In the genomic region with DNA sequence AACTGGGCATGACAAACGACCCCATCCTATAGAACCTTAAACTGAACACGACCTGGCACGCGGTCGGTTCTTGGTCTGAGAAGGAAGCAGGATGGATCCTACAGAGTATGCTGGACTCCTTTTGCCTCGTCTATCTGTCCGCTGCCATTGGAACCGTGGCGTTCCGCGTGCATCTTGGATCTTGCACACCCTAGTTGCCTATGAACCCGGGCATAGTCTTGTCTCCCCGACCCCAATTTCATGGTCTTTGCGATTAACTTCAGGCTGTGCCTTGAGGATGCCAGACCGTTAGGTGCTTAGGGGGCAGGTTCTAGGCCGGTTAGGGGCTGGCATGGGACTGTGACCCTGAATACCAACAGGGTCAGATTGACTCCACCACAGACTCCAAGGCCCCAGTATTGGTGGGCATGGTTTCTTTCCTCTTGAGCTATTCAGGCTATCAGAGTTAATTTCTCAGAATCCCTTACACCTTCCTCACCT, we compare ENCODE assay signal across 8 mouse cellular contexts. TPM values are rescaled to one million over a fixed set of nuclear protein-coding genes. Genes with fewer than 3 reads are reported as not detected.
DNase-seq lines count a peak whose midpoint lies in the region; ATAC-seq and TF ChIP-seq lines count a peak whose summit lies in the region.
"Had no signal": no experiment of that assay in that cellular context is flagged by ENCODE, and none has a peak within 500 bp of the region (broad histone marks: within the 10 kb centered on the region; RNA-seq: fewer than 3 reads in every experiment).

No protein-coding gene starts in this region.

- no peaks in the 10 kb centered on the region for H3K9me3 ChIP-seq in lung, embryonic 14.5 days (ENCODE audit: low read depth, low read length)
- no peaks in the 10 kb centered on the region for H3K9me3 ChIP-seq in forebrain, embryonic 11.5 days (ENCODE audit: control insufficient read depth, low read length)
- no peaks in the 10 kb centered on the region for H3K9me3 ChIP-seq in intestine, postnatal 0 days (ENCODE audit: control insufficient read depth)
- no peaks in the 10 kb centered on the region for H3K9me3 ChIP-seq in neural tube, embryonic 15.5 days (replicated peaks)

- 8% methylated on average over 16 of the region's 16 CpGs for WGBS in lung, embryonic 14.5 days
- WGBS in forebrain, embryonic 11.5 days, result 6% methylated on average over 16 of the region's 16 CpGs
- WGBS in intestine, postnatal 0 days, result 12% methylated on average over 16 of the region's 16 CpGs
- 3% methylated on average over 16 of the region's 16 CpGs for WGBS in neural tube, embryonic 15.5 days

- no peak; the same call in 1 of the 2 replicates for TF ChIP-seq CTCF in lung, embryonic 14.5 days (IDR thresholded peaks at IDR 0.05; ENCODE audit: low read depth)
- TF ChIP-seq CTCF in intestine, postnatal 0 days (IDR thresholded peaks at IDR 0.05; ENCODE audit: low read depth), result no peak

- peaks cover 29% of the 10 kb centered on the region for H3K4me1 ChIP-seq in lung, embryonic 14.5 days (ENCODE audit: insufficient read depth)
- H3K4me1 ChIP-seq in forebrain, embryonic 11.5 days (replicated peaks; ENCODE audit: control insufficient read depth, insufficient read depth, low read length), result peaks cover 17% of the 10 kb centered on the region; the same call in 1 of the 2 replicates
- no peaks in the 10 kb centered on the region for H3K4me1 ChIP-seq in intestine, postnatal 0 days (replicated peaks; ENCODE audit: control insufficient read depth, insufficient read depth, low read length)
- H3K4me1 ChIP-seq in neural tube, embryonic 15.5 days, result peaks cover 44% of the 10 kb centered on the region

- H3K27ac ChIP-seq in lung, embryonic 14.5 days (ENCODE audit: low read depth), result peak overlapping the region; percentile 97
- peak overlapping the region; percentile 96 for H3K27ac ChIP-seq in forebrain, embryonic 11.5 days (ENCODE audit: low read depth, low read length)
- peak overlapping the region; percentile 78; the same call in 1 of the 2 replicates for H3K27ac ChIP-seq in intestine, postnatal 0 days (ENCODE audit: low read depth, low read length)
- H3K27ac ChIP-seq in neural tube, embryonic 15.5 days (replicated peaks), result peak overlapping the region; percentile 99

- no peaks in the 10 kb centered on the region for H3K27me3 ChIP-seq in lung, embryonic 14.5 days (ENCODE audit: insufficient read depth, low read length)
- H3K27me3 ChIP-seq in forebrain, embryonic 11.5 days (ENCODE audit: control insufficient read depth, insufficient read depth, low read length), result no peaks in the 10 kb centered on the region
- H3K27me3 ChIP-seq in intestine, postnatal 0 days (replicated peaks; ENCODE audit: control insufficient read depth, insufficient read depth, low read length), result peaks cover 19% of the 10 kb centered on the region
- no peaks in the 10 kb centered on the region for H3K27me3 ChIP-seq in neural tube, embryonic 15.5 days (replicated peaks)

- H3K4me2 ChIP-seq in lung, embryonic 14.5 days, result peak overlapping the region; percentile 96
- peak overlapping the region; percentile 97 for H3K4me2 ChIP-seq in forebrain, embryonic 11.5 days (ENCODE audit: low read depth, low read length, severe bottlenecking)
- H3K4me2 ChIP-seq in intestine, postnatal 0 days (replicated peaks; ENCODE audit: low read depth), result peak overlapping the region; percentile 91
- peak overlapping the region; percentile 98 for H3K4me2 ChIP-seq in neural tube, embryonic 15.5 days

- H3K9ac ChIP-seq in lung, embryonic 14.5 days, result peak overlapping the region; percentile 95
- H3K9ac ChIP-seq in forebrain, embryonic 11.5 days (ENCODE audit: low read length), result peak overlapping the region; percentile 96
- H3K9ac ChIP-seq in intestine, postnatal 0 days (ENCODE audit: low read depth, low read length), result peak overlapping the region; percentile 82; the same call in 1 of the 2 replicates
- H3K9ac ChIP-seq in neural tube, embryonic 15.5 days (replicated peaks), result peak overlapping the region; percentile 94

- no peak for DNase-seq in lung, embryonic 14.5 days
- no peak for DNase-seq in lung, postnatal 25 days (ENCODE audit: low spot score)
- no peak for DNase-seq in forebrain, embryonic 11.5 days (ENCODE audit: low spot score)
- no peak for DNase-seq in embryo, embryonic 11 days
- no peak for DNase-seq in gastrocnemius, postnatal 10 days

- peaks cover 17% of the 10 kb centered on the region; the same call in 1 of the 2 replicates for H3K36me3 ChIP-seq in lung, embryonic 14.5 days (ENCODE audit: insufficient read depth)
- no peaks in the 10 kb centered on the region for H3K36me3 ChIP-seq in forebrain, embryonic 11.5 days (ENCODE audit: control insufficient read depth, insufficient read depth, low read length)
- H3K36me3 ChIP-seq in intestine, postnatal 0 days (ENCODE audit: control insufficient read depth, insufficient read depth), result no peaks in the 10 kb centered on the region
- no peaks in the 10 kb centered on the region for H3K36me3 ChIP-seq in neural tube, embryonic 15.5 days

- no peak; the same call in 1 of the 2 replicates for ATAC-seq in lung, embryonic 14.5 days (ENCODE audit: insufficient read depth)
- ATAC-seq in forebrain, embryonic 11.5 days (replicated peaks; ENCODE audit: low FRiP score), result peak; percentile 4; the same call in 1 of the 2 replicates
- peak; percentile 6; the same call in 1 of the 2 replicates for ATAC-seq in intestine, postnatal 0 days
- no peak for ATAC-seq in neural tube, embryonic 15.5 days (ENCODE audit: low FRiP score)

- H3K4me3 ChIP-seq in lung, embryonic 14.5 days (ENCODE audit: low read depth, low read length), result peak overlapping the region; percentile 91
- H3K4me3 ChIP-seq in forebrain, embryonic 11.5 days (ENCODE audit: low read depth, low read length), result peak overlapping the region; percentile 98
- peak overlapping the region; percentile 55 for H3K4me3 ChIP-seq in intestine, postnatal 0 days (ENCODE audit: low read depth, low read length)
- H3K4me3 ChIP-seq in neural tube, embryonic 15.5 days (replicated peaks), result peak overlapping the region; percentile 84

RNA-seq across cellular contexts. Expression of a gene that starts 0.7 kb away (rescaled TPM):
- polyA plus RNA-seq in lung, embryonic 14.5 days (2014; fragmentation: Nextera tagmentation; extraction: Ambion mirVana), result 8.6 and 8.9 TPM in 2 replicates
- polyA plus RNA-seq in forebrain, embryonic 11.5 days (2014; fragmentation: Nextera tagmentation; extraction: Ambion mirVana), result 8.1 and 8.2 TPM in 2 replicates
- 0.90 TPM in 2 replicates for polyA plus RNA-seq in intestine, postnatal 0 days (2015; fragmentation: Nextera tagmentation; extraction: Ambion mirVana)
- 3.3 and 4.9 TPM in 2 replicates for polyA plus RNA-seq in neural tube, embryonic 15.5 days (2015; fragmentation: Nextera tagmentation; extraction: Ambion mirVana)
- total RNA-seq in gastrocnemius, postnatal 10 days (2021), result 10 to 100 TPM; 15.4 to 20.3 TPM

RNA-seq across cellular contexts. Expression of a gene that starts 7.1 kb away (rescaled TPM):
- not detected in 2 replicates for polyA plus RNA-seq in lung, embryonic 14.5 days (2014; fragmentation: Nextera tagmentation; extraction: Ambion mirVana)
- not detected in 2 replicates for polyA plus RNA-seq in forebrain, embryonic 11.5 days (2014; fragmentation: Nextera tagmentation; extraction: Ambion mirVana)
- polyA plus RNA-seq in intestine, postnatal 0 days (2015; fragmentation: Nextera tagmentation; extraction: Ambion mirVana), result not detected in 2 replicates
- polyA plus RNA-seq in neural tube, embryonic 15.5 days (2015; fragmentation: Nextera tagmentation; extraction: Ambion mirVana), result 0.43 TPM in 1 of 2 replicates, not detected in the other
- not detected for total RNA-seq in gastrocnemius, postnatal 10 days (2021)
- total RNA-seq: hematopoietic stem cell, adult 5-6 weeks had no signal

RNA-seq across cellular contexts. Expression of a gene that starts 55.3 kb away (rescaled TPM):
- 36.2 and 37.0 TPM in 2 replicates for polyA plus RNA-seq in lung, embryonic 14.5 days (2014; fragmentation: Nextera tagmentation; extraction: Ambion mirVana)
- 25.6 and 27.5 TPM in 2 replicates for polyA plus RNA-seq in forebrain, embryonic 11.5 days (2014; fragmentation: Nextera tagmentation; extraction: Ambion mirVana)
- 29.4 and 33.7 TPM in 2 replicates for polyA plus RNA-seq in intestine, postnatal 0 days (2015; fragmentation: Nextera tagmentation; extraction: Ambion mirVana)
- polyA plus RNA-seq in neural tube, embryonic 15.5 days (2015; fragmentation: Nextera tagmentation; extraction: Ambion mirVana), result 11.9 and 14.6 TPM in 2 replicates
- 10 to 100 TPM; 15.9 to 20.2 TPM for total RNA-seq in gastrocnemius, postnatal 10 days (2021)

Comparison
In these comparisons a context has a peak if more than half of its experiments do, and no peak if none do; other contexts are left out.
1. ATAC-seq: peak in forebrain, embryonic 11.5 days (single experiment) and intestine, postnatal 0 days (single experiment); none in lung, embryonic 14.5 days (single experiment) and neural tube, embryonic 15.5 days (single experiment).
2. Peak in every context shown above with its lines, with median percentiles within 50 percentile points of each other: H3K27ac ChIP-seq, H3K4me2 ChIP-seq, H3K4me3 ChIP-seq and H3K9ac ChIP-seq.